Mouse (Mus musculus): Measurements from ENCODE around the gene Gys1. TPM values are rescaled to one million over a fixed set of nuclear protein-coding genes. Genes with fewer than 3 reads are reported as not detected.
"Not testable (repeated sequence)": the region's sequence is repeated elsewhere in the genome, so short reads cannot be mapped to it uniquely, and the experiment has no call there.

Gys1 gene
- polyA plus RNA-seq, 1 experiment from 2014 or later = 19.6 TPM

DNA sequence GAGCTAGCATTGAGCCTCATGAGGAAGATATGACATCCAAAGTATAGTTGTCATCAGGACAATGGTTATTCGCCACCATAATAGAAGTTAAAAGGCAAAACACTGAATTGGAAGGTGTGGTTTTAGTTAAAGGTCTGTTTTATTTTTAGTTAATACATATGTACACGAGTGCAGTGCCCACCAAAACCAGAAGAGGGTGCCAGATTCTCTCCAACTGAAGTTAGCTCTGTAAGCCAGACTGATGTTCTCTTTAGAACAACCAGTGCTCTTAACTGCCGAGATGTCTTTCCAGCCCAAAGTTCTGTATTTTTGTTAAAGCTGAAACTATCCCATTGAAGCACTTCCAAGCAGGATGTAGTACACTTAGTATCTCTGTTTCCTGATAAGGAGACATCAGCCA, 36.2 kb downstream of the Gys1 start:
- Histone ChIP-seq H3K9ac (replicated peaks) (no peak overlapping the region), H3K27me3 (no peaks in the 10 kb centered on the region), H3K4me2 (replicated peaks) (no peak overlapping the region), H3K36me3 (no peaks in the 10 kb centered on the region), H3K27ac (replicated peaks) (no peak overlapping the region), H3K4me1 (peaks cover 9% of the 10 kb centered on the region), H3K9me3 (no peaks in the 10 kb centered on the region), H3K4me3 (no peak overlapping the region)
- ATAC-seq (replicated peaks) = no peak
- WGBS = 8% methylated on average over 3 of the region's 3 CpGs

DNA sequence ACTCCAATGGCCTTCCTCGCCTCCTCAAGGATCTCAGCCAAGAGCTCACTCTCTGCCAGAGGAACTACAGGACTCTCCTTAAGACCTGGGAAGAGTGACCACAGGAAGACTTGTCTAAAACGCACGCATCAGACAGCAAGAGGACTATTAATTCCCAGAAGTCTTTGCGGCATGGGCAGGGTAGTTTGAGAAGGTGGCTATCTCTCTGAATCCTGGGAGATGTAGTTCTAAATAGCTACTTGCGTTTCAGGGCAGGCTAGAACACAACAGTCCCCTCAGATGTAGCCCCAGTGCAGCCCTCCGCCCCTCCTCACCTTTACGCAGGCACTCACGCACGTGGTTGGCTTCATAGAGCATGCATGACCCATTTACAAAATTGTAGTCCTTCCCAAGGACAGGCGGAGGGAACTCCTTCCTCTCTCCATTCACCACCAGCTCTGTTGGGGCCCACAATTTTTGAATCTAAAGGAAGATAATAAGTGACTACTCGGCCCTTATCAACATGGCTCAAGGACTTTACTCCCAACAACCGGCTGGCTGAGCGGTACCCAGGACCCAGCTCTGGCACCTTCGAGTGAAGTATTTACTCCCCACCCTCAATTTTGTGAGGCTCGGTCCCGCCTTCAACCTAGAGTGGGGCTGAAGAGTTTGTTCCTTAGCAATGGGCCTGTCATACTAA, 40.8 kb downstream of the Gys1 start:
- no peak for ATAC-seq (replicated peaks)
- Histone ChIP-seq H3K27ac (replicated peaks) (no peak overlapping the region), H3K27me3 (no peaks in the 10 kb centered on the region), H3K4me2 (replicated peaks) (no peak overlapping the region), H3K36me3 (no peaks in the 10 kb centered on the region), H3K4me1 (no peaks in the 10 kb centered on the region), H3K4me3 (no peak overlapping the region), H3K9me3 (no peaks in the 10 kb centered on the region), H3K9ac (replicated peaks) (no peak overlapping the region)
- WGBS = 72% methylated on average over 16 of the region's 16 CpGs

DNA sequence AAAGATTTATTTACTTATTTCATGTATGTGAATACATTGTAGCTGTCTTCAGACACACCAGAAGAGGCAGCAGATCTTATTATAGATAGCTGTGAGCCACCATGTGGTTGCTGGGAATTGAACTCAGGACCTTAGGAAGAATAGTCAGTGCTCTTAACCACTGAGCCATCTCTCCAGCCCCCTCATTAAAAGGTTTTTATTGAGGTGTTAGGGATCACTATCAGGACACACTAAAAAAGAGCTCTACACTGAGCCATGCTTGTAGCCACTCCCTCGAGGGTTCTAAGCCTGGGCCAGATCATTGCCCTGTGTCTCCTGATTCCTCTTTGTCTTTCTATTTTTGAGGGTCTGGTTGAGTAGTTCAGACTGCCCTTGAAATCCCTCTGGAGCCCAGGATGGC, 41.8 kb downstream of the Gys1 start:
- H3K36me3 ChIP-seq = no peaks in the 10 kb centered on the region
- WGBS = 46% methylated on average over 1 of the region's 1 CpGs
- H3K27ac ChIP-seq (replicated peaks) = no peak overlapping the region
- H3K27me3 ChIP-seq = no peaks in the 10 kb centered on the region
- ATAC-seq (replicated peaks) = no peak
- no peaks in the 10 kb centered on the region for H3K9me3 ChIP-seq
- no peaks in the 10 kb centered on the region for H3K4me1 ChIP-seq
- no peak overlapping the region for H3K4me3 ChIP-seq
- no peak overlapping the region for H3K9ac ChIP-seq (replicated peaks)
- H3K4me2 ChIP-seq (replicated peaks) = no peak overlapping the region

DNA sequence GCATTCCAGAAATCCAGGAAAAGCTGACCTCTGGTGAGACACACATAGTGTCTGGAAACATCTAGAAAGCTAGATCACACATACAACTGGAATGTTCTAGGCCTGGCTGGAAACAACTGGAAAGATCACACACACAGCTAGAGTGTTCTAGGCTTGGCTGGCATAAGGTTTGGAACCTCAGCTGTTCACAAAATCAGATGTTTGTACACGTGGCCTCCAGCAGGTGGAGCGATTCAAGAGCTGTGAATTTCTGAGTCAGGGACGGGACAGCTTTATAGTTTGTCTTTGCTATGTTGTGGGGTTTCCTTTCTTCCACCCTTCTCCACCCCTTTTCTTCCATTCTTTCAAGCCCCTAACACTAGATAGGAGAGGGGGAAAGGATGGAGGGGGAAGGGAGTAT, 42.4 kb downstream of the Gys1 start:
- Histone ChIP-seq H3K4me3 (no peak overlapping the region), H3K27me3 (no peaks in the 10 kb centered on the region), H3K4me2 (replicated peaks) (no peak overlapping the region), H3K4me1 (no peaks in the 10 kb centered on the region), H3K27ac (replicated peaks) (no peak overlapping the region), H3K9ac (replicated peaks) (no peak overlapping the region), H3K9me3 (no peaks in the 10 kb centered on the region), H3K36me3 (no peaks in the 10 kb centered on the region)
- 13% methylated on average over 3 of the region's 3 CpGs for WGBS
- ATAC-seq (replicated peaks) = peak; percentile 35; the same call in 1 of the 2 replicates

DNA sequence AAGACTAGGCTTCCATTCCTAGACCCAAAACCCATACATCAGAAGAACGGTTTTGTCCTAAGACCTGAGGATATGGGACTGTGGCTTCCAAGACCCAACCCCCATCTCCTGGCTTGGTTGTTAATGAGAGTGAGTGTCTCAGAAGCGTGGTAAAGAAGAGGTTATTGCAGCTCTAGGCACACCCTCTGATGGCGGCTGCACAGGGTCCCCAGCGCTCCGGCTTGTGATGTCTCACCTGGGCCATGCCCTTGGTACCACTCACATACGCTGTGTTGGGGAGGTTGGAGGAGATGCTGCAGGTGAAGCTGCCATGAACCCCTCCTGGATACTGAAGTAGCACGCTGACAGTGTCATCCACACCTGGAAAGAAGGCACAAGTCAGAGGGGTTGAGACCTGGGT, 44.1 kb downstream of the Gys1 start:
- Histone ChIP-seq H3K9ac (replicated peaks) (no peak overlapping the region), H3K4me3 (no peak overlapping the region), H3K4me1 (no peaks in the 10 kb centered on the region), H3K9me3 (no peaks in the 10 kb centered on the region), H3K27me3 (no peaks in the 10 kb centered on the region), H3K4me2 (replicated peaks) (no peak overlapping the region), H3K36me3 (no peaks in the 10 kb centered on the region), H3K27ac (replicated peaks) (no peak overlapping the region)
- no peak for ATAC-seq (replicated peaks)
- WGBS = 97% methylated on average over 7 of the region's 7 CpGs

DNA sequence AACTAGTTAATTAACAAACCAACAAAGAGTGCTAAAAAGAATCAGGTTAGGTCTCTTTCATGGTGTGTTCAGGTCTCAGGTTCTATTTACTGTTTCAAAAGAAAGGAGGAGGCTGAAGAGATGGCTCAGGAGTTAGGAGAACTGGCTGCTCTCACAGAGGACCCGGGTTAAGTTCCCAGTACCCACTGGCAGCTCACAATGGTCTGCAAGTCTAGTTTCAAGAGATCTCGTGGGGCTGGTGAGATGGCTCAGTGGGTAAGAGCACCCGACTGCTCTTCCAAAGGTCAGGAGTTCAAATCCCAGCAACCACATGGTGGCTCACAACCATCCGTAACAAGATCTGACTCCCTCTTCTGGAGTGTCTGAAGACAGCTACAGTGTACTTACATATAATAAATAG, 45.7 kb downstream of the Gys1 start:
- not testable (repeated sequence) for H3K9me3 ChIP-seq; H3K36me3 ChIP-seq; H3K27me3 ChIP-seq; H3K4me3 ChIP-seq; H3K4me2 ChIP-seq (replicated peaks); H3K9ac ChIP-seq (replicated peaks); H3K27ac ChIP-seq (replicated peaks); ATAC-seq (replicated peaks); H3K4me1 ChIP-seq
- 90% methylated on average over 3 of the region's 4 CpGs for WGBS

DNA sequence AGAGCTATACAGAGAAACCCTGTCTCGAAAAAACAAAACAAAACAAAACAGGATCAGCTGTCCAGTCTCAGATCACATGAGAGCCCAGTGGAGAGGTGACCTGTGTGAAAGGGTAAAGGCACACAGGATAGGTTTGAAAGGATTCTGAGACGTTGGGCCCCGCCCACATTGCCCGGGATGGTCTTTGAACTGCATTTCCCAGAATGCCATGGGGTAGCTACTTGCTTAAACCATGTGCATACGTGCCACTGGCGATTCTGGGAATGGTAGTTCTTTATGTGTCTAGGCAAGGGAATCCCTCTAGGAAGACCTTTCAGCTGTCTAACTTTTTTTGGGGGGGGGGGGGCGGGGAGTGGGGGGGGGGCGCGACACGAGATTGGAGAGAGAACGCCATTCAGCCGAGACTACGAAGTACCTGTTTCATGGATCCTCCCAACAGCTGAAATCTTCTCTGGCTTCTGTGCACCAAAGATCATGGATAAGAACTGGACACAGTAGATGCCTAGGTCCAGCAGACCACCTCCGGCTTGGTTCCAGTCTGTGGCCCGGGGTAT, 46.8 kb downstream of the Gys1 start, which contains the start of gene Tulp2:
Tulp2 (plus strand) TSS at position 504 of the 554 bp plus-strand sequence.
- no peaks in the 10 kb centered on the region for H3K27me3 ChIP-seq
- ATAC-seq (replicated peaks) = peak; percentile 84
- no peaks in the 10 kb centered on the region for H3K4me1 ChIP-seq
- H3K9ac ChIP-seq (replicated peaks) = no peak within 1 kb of the TSS
- no peak within 1 kb of the TSS for H3K4me3 ChIP-seq
- H3K4me2 ChIP-seq (replicated peaks) = no peak within 1 kb of the TSS
- WGBS = 56% methylated on average over 15 of the region's 15 CpGs
- H3K9me3 ChIP-seq = no peaks in the 10 kb centered on the region
- no peak within 1 kb of the TSS for H3K27ac ChIP-seq (replicated peaks)
- H3K36me3 ChIP-seq = no peaks in the 10 kb centered on the region

DNA sequence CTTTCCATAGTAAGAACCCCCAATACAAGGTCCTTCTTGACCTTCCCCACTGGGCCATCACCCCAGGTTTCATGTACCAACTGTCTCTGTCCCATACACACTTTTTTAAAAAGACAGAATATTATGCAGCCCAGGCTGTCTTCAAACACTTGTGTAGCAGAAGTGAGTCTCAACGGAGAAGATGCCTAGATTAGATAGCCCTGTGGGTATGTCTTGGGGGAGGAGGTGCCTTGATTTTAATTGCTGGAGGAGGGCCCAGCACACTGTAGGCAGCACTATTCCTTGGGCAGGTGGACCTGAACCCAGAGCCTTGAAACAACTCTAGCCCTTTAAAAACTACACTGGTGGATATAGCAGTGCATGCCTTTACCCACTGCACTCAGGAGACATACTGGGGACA, 47.5 kb downstream of the Gys1 start:
- Histone ChIP-seq H3K4me3 (no peak overlapping the region), H3K9me3 (no peaks in the 10 kb centered on the region), H3K36me3 (no peaks in the 10 kb centered on the region), H3K9ac (replicated peaks) (no peak overlapping the region), H3K4me1 (no peaks in the 10 kb centered on the region), H3K4me2 (replicated peaks) (no peak overlapping the region), H3K27me3 (no peaks in the 10 kb centered on the region), H3K27ac (replicated peaks) (no peak overlapping the region)
- ATAC-seq (replicated peaks) = no peak
- WGBS = 89% methylated on average over 1 of the region's 1 CpGs

DNA sequence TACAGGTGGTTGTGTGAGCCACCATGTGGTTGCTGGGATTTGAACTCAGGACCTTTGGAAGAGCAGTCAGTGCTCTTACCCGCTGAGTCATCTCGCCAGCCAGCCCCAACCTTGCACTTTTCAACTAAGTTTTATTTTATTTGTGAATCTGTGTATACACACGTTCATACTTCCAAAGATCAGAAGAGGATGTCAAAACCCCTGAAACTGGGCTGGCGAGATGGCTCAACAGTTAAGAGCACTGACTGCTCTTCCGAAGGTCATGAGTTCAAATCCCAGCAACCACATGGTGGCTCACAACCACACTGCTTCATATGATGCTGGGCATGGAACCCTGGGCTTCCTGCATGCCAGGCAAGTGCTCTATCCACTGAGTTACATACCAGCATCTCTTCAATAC, 50.3 kb downstream of the Gys1 start:
- H3K27ac ChIP-seq (replicated peaks); H3K36me3 ChIP-seq; H3K27me3 ChIP-seq; H3K4me2 ChIP-seq (replicated peaks); ATAC-seq (replicated peaks); H3K9ac ChIP-seq (replicated peaks); H3K9me3 ChIP-seq; H3K4me3 ChIP-seq: not testable (repeated sequence)
- WGBS = 93% methylated on average over 5 of the region's 5 CpGs
- H3K4me1 ChIP-seq = peaks cover 16% of the 10 kb centered on the region

DNA sequence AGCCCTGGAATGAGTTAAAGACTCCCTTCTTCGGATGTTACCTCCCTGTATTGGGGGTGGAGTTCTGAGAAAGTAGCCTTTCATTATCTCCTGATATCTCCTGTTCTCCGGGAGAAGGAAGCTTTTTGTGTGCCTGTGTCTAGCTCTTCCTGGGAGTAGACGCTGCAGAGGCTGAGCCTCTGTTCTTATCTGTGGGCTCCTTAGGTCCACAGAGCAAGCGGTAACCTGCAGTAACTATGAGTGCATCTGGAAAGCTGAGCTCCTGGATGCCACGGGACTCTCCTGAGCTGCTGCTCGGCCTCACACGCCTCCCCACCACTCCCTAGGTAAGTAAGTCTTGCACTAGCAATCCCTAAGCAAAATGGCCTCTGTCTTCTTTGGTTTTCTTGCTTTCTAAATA, 51.5 kb downstream of the Gys1 start:
- H3K27me3 ChIP-seq = no peaks in the 10 kb centered on the region
- no peaks in the 10 kb centered on the region for H3K36me3 ChIP-seq
- H3K9me3 ChIP-seq = no peaks in the 10 kb centered on the region
- H3K4me3 ChIP-seq = no peak overlapping the region
- no peak overlapping the region for H3K4me2 ChIP-seq (replicated peaks)
- H3K27ac ChIP-seq (replicated peaks) = no peak overlapping the region
- peaks cover 16% of the 10 kb centered on the region for H3K4me1 ChIP-seq
- 85% methylated on average over 7 of the region's 7 CpGs for WGBS
- ATAC-seq (replicated peaks) = no peak
- no peak overlapping the region for H3K9ac ChIP-seq (replicated peaks)

DNA sequence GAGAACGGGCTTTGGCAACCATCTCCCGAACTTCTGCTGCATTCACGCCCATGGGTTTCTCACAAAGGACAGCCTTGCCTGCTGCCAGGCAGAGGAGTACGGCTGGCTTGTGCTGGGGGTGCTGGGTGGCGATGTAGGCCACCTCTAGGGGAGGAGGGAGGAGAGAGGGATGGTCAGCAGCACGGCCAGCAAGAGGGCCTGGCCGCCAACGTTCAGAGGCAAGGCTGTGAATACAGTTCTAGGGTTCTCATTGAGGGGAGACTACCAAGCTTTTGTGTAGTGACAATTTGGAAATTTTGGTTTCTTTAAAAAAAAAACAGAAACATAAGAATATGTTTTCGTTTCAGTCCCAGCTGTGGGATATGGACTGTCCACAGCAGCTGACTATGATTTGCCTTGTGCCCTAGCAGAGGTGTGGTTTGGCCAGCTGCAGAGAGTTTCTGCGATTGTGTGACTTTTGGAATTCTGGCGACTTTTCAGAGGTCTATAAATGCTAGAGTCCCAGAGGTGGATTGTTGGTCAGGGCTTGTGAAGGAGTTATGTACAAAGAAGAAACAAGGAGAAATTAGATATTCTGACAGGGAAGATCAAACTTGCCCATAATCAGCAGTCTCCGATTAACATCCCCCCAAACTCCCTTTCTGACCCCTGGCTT, 52.2 kb downstream of the Gys1 start, which contains the start of gene Gm45808:
Gm45808 (minus strand) TSS at position 51 of the 655 bp plus-strand sequence.
- no peak within 1 kb of the TSS for H3K4me2 ChIP-seq (replicated peaks)

DNA sequence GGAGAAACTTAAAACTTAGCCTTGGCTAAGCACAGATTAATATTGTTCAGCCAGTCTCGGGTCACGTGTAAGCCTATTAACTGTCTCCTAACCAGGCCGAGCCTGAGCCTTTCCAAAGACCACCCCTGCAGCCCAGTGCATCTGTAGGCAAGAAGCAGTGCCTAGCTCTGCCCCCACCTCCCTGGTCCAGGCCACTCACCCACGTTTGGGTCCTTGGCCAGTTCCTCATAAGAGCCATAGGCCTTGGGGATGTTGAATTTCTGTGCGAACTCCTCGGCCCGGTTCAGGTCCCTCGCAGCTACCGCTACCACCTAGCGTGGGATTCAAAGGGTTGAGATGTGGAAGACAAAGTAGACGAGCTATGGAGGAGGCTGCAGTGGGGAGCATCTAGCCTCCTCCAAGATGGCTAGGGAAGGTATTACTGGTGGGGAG, 53.2 kb downstream of the Gys1 start:
- Histone ChIP-seq H3K36me3 (peaks cover 1% of the 10 kb centered on the region; the same call in 1 of the 2 replicates), H3K27me3 (no peaks in the 10 kb centered on the region), H3K9ac (replicated peaks) (peak overlapping the region; percentile 56; the same call in 1 of the 2 replicates), H3K9me3 (no peaks in the 10 kb centered on the region), H3K27ac (replicated peaks) (peak overlapping the region; percentile 68), H3K4me2 (replicated peaks) (peak overlapping the region; percentile 81), H3K4me3 (peak overlapping the region; percentile 39), H3K4me1 (peaks cover 16% of the 10 kb centered on the region)
- peak; percentile 67 for ATAC-seq (replicated peaks)
- 15% methylated on average over 11 of the region's 11 CpGs for WGBS

More for the DNA sequence above, 52.2 kb downstream of the Gys1 start, which contains the start of gene Gm45808:
- H3K4me1 ChIP-seq = peaks cover 16% of the 10 kb centered on the region
- H3K9me3 ChIP-seq = no peaks in the 10 kb centered on the region
- no peaks in the 10 kb centered on the region for H3K36me3 ChIP-seq
- ATAC-seq (replicated peaks) = no peak
- H3K4me3 ChIP-seq = no peak within 1 kb of the TSS
- no peak within 1 kb of the TSS for H3K27ac ChIP-seq (replicated peaks)
- no peaks in the 10 kb centered on the region for H3K27me3 ChIP-seq
- 87% methylated on average over 12 of the region's 12 CpGs for WGBS
- H3K9ac ChIP-seq (replicated peaks) = no peak within 1 kb of the TSS

All from forebrain, embryonic 15.5 days (tissue).